Mouse (Mus musculus) monocyte, adult 5-6 weeks (primary cell): ENCODE results near the gene Fgfr2. TPM values are rescaled to one million over a fixed set of nuclear protein-coding genes. Genes with fewer than 3 reads are reported as not detected.
A peak's percentile ranks its signal among the peaks of the same experiment; 100 is the strongest.

Experiments
- ATAC-seq: fragments of 153-309, 156-312 bp; replicated peaks from 2 replicates; pipeline ENCODE4 v1.8.0; 2017; ENCODE audit warnings: mild to moderate bottlenecking; ENCODE audit not compliant: low TSS enrichment, insufficient number of reproducible peaks, severe bottlenecking, poor library complexity, low FRiP score
- total RNA-seq: library from RNA; stranded (forward); fragments of 200-1000, 200-491, 200-594 nt; gene quantifications from 3 replicates; pipeline ENCODE4 v1.2.3, GENCODE M21; 2017

Fgfr2 gene
- total RNA-seq, 1 experiment from 2014 or later, result not detected

GRCm38 (mm10) chr7:132994120-132994519 is 129.0 kb downstream of the Fgfr2 start:
- no peak for ATAC-seq

DNA sequence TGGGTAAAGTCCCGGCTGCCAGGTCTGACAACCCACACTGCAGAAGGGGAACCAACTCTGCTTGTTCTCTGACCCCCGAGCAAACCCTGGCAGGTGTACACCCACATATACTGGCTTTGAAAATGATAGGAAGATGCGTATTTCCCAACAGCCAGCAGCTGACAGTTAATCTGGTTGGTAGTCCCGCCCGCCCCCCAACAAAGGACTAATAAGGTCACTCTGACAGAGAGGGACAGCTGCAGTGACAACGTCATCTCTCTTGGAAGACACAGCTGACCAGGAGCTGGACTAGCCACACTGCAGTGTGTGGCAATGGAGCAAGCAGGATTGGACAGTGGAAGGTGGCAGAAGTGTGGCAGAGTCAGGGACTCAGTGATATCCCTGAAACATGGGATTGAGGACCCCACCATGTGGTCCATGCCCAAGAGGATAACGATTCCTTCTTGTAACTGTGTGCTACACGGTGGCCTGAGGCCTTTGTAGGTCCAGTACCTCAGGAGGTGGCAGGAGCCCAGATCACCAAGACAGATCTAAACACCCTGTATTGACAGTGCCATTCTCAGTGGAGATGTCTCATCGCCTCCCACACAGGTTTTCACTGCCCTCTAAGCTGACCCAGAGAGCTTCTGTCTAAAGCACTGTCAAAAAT is 130.1 kb downstream of the Fgfr2 start:
- ATAC-seq, result no peak

- no peak for ATAC-seq
Observed at GRCm38 (mm10) chr7:132991240-132991900, 131.8 kb downstream of the Fgfr2 start.

- no peak for ATAC-seq
Observed at GRCm38 (mm10) chr7:132989839-132990238, 133.3 kb downstream of the Fgfr2 start.

GRCm38 (mm10) chr7:132982639-132983038 is 140.5 kb downstream of the Fgfr2 start:
- ATAC-seq, result peak; percentile 43; the same call in 1 of the 2 replicates

DNA sequence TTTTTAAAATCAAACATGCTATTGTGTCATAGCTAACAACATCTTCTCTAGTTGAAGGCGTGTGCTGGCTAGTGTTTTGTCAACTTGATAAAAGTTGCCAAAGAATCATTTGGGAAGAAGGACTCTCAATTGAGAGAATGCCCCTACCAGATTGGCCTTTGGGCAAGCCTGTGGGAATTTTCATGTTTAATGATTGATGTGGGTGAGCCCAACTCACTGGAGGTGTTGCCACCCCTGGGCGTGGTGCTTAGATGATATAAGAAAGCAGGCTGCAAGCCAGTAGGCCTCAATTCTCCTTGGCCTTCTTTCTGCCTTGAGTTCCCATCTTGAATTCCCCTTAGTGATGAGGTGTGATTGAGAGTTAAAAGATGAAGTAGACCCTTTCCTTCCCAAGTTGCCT is 145.2 kb downstream of the Fgfr2 start:
- ATAC-seq, result no peak

DNA sequence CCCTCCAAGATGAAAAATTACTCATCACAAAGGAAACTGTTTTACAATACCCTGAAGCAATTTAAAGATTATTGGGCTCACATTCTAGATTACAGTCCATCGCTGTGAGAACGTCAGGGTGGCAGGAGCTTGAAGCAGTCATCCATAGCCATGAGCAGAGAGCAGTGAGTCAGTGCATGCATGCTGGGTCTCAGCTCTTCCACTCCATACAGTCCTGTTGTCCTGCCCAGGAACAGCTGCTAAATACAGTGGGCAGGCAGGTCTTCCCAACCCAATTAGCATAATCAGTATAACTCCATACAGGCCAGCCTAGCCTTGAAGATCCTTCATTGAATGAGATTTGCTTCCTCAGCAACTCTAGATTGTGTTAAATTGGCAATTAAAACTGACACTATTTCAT is 147.1 kb downstream of the Fgfr2 start:
- no peak for ATAC-seq

GRCm38 (mm10) chr7:132972079-132972478 is 151.1 kb downstream of the Fgfr2 start:
- no peak for ATAC-seq

DNA sequence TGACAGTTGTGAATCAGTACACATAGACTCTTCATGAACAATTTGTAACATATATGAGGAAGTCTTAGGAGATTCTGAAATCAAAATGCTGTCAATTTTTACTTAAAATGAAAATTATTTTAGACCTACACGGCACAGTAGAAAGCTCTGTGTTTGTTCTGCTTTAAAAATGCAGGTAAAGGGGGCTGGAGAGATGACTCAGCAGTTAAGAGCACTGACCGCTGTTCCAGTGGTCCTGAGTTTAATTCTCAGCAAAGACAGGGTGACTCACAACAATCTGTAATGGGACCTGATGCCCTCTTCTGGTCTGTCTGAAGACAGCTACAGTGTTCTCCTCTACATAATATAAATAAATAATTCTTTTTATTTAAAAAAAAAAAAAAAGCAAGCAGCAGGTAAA is 157.4 kb downstream of the Fgfr2 start:
- ATAC-seq, result no peak

DNA sequence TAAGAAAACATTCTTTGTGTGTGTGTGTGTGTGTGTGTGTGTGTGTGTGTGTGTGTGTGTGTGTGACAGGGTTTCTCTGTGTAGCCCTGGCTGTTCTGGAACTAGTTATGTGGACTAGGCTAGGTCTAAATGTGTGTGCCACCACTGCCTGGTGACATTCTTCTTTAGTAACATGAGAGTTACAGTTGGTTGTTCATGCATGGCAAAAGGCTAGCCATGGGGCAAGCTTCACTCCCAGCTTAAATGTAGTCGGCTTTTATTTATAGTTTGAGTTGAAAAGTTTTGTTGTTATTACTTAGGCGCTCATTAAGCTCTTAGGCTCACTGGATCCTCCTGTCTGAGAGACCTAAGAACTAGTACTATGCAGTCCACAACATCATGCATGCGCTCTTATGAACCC is 158.8 kb downstream of the Fgfr2 start:
- no peak for ATAC-seq

DNA sequence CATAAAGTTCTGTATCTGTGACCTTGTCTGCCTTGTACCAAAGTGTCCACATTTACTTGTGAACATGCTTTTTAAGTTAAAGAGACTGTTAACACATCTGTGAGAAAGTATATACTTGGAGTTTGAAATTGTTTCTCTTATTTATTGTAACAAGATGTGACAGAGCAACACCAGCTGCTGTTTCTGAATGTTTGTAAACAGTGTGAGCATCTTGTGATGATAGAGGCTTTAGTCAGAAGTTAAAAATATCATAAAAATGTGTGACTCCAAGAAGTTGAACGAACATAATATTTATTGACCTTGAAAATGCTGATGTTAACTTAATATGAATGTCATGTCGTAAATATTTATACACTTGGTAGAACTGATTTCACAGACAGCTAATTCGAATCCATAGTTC is 172.5 kb downstream of the Fgfr2 start:
- ATAC-seq, result no peak

DNA sequence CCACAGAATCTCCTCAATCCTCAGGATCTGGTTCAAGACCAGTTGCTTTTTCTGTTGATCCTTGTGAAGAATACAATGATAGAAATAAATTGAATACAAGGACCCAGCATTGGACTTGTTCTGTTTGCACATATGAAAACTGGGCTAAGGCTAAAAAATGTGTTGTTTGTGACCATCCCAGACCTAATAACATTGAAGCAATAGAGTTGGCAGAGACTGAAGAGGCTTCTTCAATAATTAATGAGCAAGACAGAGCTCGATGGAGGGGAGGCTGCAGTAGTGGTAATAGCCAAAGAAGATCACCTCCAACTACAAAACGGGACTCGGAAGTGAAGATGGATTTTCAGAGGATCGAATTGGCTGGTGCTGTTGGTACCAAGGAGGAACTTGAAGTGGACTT is 173.2 kb downstream of the Fgfr2 start:
- ATAC-seq, result no peak

DNA sequence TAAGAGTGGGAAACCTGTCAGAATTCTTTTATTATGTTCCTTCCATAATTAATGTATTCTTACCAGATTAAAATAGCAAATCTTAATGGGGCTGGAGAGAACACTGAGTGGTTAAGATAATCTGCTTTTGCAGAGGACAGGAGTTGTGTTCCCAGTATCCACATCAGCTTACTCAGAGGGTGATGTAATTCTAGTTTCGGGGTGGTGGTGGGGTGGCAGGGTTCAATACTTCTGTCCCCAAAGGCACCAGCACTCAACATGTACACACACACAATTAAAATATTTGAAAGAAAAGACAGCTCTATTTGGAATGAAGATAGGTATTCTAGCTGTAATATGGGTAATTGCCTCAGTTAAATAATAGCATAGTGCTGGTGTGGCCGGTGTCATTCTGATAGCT is 182.6 kb downstream of the Fgfr2 start:
- ATAC-seq, result no peak

DNA sequence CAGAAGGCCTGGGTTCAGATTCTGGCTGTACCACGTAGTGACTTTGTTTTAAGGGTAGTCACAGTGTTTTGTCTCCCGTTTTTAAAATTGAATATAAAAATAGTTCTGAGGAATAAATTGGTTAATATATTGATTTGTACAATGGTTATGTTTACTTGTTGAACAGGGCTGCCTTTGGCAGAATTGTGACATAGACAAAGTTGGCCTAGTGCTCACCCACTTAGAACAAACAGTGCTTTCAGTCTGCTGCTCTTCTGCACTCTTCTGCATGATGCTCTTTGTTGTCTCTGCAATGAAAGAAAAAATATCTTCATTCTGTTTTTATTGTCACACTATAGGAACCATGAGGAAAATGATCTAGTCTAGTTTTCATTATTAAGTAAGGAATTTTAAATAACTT is 184.0 kb downstream of the Fgfr2 start:
- no peak for ATAC-seq

- no peak for ATAC-seq
Observed at GRCm38 (mm10) chr7:132934743-132935142, 188.4 kb downstream of the Fgfr2 start.

DNA sequence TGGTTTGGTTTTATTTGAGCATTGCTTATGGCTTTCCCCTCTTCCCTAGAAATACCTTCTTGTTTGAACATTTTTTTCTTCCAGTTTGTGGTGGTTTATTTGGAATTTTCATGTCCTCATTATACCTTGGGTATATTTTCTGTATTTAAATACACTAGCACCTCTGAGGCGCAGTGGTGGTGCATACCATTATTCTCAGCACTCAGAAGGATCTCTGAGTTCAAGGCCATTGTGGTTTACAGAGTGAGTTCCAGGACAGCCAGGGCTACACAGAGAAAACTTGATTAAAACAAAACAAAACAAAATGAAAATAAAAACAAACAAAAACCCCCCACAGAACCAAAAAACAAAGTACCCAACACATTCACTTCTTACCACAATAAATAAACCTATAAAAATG is 189.8 kb downstream of the Fgfr2 start:
- ATAC-seq, result no peak

DNA sequence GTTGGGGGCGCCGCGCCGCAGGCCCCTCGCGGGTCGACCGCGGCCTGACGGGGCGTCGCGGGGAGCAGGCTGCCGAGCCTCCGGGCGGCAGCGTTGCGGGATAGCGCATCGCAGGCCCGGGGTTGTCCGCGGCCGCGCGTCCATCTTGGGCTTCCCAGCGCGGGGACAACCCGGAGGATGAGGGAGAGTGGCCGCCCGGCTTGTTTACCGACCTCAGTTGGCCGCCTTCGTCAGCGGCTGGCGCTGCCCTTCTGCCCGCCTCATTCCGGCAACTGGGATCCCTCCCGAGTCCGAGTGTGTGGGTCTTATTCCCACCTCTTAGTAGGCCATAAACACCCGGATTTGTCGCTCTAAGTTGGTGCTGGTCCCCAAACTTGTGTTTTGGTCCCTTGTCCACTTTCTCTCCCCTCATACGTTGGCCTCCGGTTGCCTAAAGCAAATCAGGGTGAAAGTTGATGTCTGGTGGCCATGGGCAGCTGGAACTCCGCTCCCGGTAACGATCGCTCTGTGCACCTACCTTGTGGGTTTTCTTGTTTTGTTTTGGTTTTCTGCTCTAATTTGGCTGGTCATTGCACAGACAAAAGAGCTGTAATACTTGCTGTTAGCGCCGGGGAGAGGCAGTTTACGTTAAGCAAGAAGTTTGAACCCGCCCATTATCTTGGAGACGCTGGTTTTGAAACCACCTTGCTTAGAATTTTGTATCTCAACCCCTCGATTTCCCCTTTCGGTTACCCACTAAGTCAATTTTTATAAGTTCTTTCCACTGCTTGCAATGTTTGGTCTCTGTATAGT is 191.4 kb downstream of the Fgfr2 start:
- peak; percentile 9; the same call in 1 of the 2 replicates for ATAC-seq

- ATAC-seq, result peak; percentile 89
Observed at GRCm38 (mm10) chr7:132930850-132931559, 192.1 kb downstream of the Fgfr2 start, which contains the start of gene Zranb1. Zranb1 (plus strand) TSS chr7:132931142.

- ATAC-seq, result no peak
Observed at GRCm38 (mm10) chr7:132930055-132930454, 193.1 kb downstream of the Fgfr2 start.
